Mouse (Mus musculus) adrenal gland, adult 18-20 months (tissue): ENCODE data around the gene Nxpe3. TPM values are rescaled to one million over a fixed set of nuclear protein-coding genes. Genes with fewer than 3 reads are reported as not detected.
"Not testable (repeated sequence)": the region's sequence is repeated elsewhere in the genome, so short reads cannot be mapped to it uniquely, and the experiment has no call there.

Experiments
- DNase-seq, 2 experiments: peaks; one replicate each; pipeline ENCODE4 v3.0.0; 2021 to 2022; ENCODE audit warnings: low spot score in 2 of 2
- total RNA-seq, 2 experiments: library from RNA; stranded (reverse); gene quantifications; 1 replicate in 1 of 2; 2 replicates in 1 of 2; pipeline ENCODE4 v1.2.3; 2021

Nxpe3 gene
- total RNA-seq, 2 experiments from 2014 or later: 1.4 to 1.6 TPM

GRCm38 (mm10) chr16:55838129-55838509, 57.0 kb downstream of the Nxpe3 start:
- no peak for DNase-seq

GRCm38 (mm10) chr16:55837653-55838052, 57.4 kb downstream of the Nxpe3 start:
- DNase-seq: not testable (repeated sequence)

DNA sequence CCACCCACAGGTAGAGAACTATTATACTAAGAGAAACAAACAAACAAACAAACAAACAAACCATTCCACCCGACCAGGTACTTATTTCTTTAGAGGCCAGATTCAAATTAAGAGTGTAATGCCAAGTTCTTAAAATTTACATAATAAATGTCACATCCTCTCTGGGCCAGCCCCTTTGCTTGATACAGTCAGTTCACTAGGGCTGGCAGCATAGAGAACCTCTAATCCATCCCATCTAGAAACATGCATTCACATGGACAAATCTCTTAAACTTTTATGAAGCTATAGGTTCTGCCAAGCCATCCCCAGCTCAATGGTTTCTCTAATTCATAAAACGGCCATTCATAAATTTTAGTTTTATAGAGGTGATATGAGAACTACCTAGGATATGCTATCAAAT, 57.9 kb downstream of the Nxpe3 start:
- DNase-seq: no peak

- DNase-seq: no peak
These were observed 59.3 kb downstream of the Nxpe3 start for GRCm38 (mm10) chr16:55835798-55836197.

- no peak for DNase-seq
These were observed 62.5 kb downstream of the Nxpe3 start for GRCm38 (mm10) chr16:55832617-55833016.

- no peak for DNase-seq
These were observed 63.0 kb downstream of the Nxpe3 start for GRCm38 (mm10) chr16:55832040-55832439.

GRCm38 (mm10) chr16:55831451-55831850, 63.6 kb downstream of the Nxpe3 start:
- DNase-seq: no peak

- no peak for DNase-seq
These were observed 71.5 kb downstream of the Nxpe3 start for GRCm38 (mm10) chr16:55823398-55824155.

DNA sequence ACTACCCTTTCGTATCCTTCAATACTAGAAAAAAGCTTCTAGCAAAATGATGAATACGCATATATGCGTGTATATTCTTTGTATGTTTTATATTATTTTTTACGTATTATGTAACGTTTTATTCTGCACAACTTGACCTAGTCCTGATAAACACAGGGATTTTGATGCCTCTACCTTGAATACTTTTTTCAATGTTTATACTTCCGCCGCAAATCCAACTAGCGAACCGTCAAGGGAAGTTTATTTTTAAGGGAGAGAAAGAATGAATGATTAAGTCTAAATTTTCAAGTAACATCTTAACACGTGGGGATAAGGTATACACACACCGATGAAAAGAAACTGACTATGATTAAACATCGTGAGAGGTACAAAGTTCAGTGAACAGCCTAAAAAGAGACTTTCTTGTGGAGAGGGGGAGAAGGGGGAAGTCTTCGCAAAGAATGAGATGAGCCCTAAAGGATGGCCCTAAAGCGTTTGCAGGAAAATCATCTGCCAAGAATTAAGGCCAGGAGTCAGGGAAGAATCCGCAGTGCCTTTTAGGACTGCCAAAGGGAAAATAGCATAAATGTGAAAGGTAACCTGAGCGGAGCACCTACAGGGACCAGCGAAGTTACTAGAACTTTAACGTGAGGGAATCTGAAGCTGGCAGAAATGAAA, 72.2 kb downstream of the Nxpe3 start:
- DNase-seq: no peak

GRCm38 (mm10) chr16:55821997-55822740, 72.9 kb downstream of the Nxpe3 start:
- peak; percentile 93 to 96 for DNase-seq

- DNase-seq: no peak
These were observed 73.5 kb downstream of the Nxpe3 start for GRCm38 (mm10) chr16:55821571-55821981.

GRCm38 (mm10) chr16:55820916-55821570, 74.0 kb downstream of the Nxpe3 start:
- DNase-seq: no peak

GRCm38 (mm10) chr16:55820161-55820915, 74.7 kb downstream of the Nxpe3 start:
- no peak for DNase-seq

GRCm38 (mm10) chr16:55819186-55819861, 75.8 kb downstream of the Nxpe3 start:
- peak; percentile 60 to 65 for DNase-seq

- DNase-seq: no peak
These were observed 77.2 kb downstream of the Nxpe3 start for GRCm38 (mm10) chr16:55817717-55818515.

DNA sequence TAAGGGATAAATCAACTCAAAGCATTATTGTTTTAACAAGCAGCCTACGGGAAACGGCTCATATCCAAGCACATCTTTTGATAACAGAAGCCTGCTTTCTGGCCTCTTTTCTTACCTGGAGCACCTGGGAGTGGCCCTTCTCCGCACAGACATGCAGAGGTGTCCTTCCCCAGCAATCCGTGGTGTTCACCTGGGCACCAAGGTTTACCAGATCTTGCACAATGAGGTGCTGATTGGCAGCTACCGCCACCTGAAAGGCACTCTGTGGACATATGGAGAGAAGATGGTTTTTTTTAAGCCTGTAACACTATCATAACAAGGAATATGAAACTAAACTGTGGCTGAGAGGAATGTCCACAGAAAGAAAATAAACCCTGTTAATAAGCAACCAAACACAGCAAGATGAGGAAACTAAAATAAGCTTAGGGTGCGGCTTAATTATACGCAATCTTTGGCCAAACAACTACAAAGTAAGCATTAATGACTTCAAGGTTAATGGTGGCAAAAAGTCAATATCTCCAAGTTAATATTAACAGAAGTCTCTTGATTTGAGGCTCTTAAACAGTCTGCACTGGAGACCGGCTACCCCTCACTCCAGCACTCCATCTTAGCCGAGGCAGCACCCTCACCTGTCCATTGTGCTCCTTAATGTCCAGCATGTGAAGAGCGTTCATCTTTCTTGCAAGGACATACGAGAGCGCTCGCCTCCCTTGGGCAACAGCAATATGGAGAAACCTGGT, 78.7 kb downstream of the Nxpe3 start:
- no peak for DNase-seq

DNA sequence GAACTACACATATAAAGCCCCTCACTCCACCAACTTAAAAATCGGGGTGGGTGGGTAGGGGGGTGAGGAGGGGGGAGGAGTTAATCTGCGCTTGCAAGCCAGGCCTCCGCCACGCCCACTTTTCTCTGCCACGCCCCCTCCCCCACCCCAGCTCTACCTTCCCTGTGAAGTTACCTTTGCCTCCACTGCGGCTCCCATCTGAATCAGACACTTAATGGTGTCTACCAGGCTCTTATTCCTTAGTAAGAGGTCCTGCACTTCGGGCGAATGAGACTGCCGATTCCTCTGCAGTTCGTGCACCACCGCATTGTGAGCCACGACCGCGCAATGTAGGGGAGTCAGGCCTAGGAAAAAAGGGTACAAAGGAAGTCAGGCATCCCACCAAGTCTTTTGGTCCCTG, 79.6 kb downstream of the Nxpe3 start:
- DNase-seq: no peak

- no peak for DNase-seq
These were observed 80.4 kb downstream of the Nxpe3 start for GRCm38 (mm10) chr16:55814686-55815085.

- no peak for DNase-seq
These were observed 81.2 kb downstream of the Nxpe3 start for GRCm38 (mm10) chr16:55813916-55814315.
